Mouse (Mus musculus): ENCODE data around the gene Gm853. TPM values are rescaled to one million over a fixed set of nuclear protein-coding genes. Genes with fewer than 3 reads are reported as not detected.

Gene Gm853
- total RNA-seq, 2 experiments from 2014 or later, result 0.46 TPM; not detected in 1

DNA sequence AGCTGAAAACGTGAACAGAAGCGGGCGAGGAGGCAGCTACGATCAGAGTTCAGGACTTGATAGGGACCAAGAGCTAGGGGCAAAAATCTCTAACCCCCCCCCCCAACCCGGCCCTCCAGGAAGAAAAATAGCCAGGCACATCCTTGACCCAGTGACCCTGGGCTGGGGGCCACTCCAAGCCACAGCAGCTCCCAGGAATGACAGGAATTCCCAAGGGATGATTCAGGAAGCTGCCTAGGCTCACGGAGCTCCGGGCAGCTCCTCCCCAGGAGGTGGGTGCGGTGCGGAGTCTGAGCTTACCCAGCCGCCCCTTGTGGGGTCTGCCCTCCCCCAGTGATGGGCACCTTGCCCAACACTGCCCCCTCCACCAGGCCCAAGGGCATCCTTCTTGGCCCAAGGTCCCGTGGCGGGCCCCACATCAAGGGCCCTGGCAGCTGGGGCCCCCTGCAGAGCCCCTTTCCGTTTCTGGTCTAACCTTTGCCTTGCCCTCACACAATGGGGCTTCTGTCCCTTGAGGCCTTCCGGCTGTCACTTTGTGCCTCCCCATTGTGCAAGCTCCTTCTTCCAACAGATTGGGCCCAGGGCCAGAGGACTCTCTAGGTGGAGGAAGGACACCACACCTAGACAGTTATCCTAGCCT lies 47.0 kb downstream of the Gm853 start, which contains the start of gene Tinagl1:
Tinagl1 (minus strand) TSS at position 51 of the 640 bp plus-strand sequence.
- DNase-seq (ENCODE audit: low spot score in 2 of 2), result no peak

DNA sequence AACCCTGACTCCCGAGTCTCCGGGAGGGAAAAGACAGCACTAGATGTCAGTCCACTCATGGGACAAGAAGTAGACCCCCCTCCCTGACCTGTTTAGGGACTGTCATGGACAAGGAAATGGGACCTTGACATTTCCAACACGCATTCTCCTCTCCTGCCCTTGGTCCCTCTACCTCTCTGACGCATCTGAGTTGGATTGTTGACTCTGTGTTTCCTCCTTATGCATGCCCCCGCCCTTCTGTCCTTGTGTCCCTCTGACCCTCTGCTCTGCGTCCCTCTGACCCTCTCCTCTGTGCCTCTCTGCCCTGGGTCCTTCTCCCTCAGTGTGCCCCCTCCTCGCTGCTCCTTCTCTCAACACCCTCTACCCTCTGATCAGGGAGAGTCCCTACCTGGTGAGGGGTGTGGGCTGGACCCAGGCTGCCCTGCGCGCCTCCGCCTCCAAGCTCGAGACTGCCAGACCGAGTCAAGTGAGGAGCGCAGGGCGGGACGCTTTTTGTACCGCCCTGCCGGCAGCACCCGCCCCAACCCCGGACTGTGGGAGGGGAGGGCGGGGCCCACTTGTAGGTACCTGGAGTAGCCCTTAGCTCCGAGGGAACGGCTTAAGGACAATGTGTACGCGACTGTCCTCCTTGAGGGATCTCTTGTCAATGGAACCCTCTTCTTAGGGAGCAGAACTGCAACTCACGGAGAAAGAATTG lies 47.7 kb downstream of the Gm853 start:
- no peak for DNase-seq (ENCODE audit: low spot score in 2 of 2)

DNA sequence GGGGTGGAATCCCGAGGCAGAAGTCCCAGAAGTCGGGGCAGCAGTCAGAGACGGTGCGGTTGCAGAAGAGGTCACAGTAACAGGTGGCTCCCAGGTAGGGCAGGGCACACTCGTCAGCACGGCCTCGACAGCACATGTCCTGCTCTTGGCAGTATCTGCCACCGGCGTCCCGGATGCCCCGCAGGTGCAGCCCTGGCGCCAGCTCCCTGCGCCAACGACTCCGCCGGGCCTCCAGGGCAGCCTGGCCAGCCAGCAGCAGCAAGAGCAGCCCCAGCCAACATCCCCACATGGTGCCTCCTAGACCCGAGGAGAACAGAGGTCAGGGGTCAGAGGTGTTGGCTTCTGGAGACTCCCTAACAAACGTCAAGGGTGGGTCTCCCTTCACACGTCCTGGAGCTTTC lies 48.3 kb downstream of the Gm853 start:
- DNase-seq (ENCODE audit: low spot score in 2 of 2), result no peak

DNA sequence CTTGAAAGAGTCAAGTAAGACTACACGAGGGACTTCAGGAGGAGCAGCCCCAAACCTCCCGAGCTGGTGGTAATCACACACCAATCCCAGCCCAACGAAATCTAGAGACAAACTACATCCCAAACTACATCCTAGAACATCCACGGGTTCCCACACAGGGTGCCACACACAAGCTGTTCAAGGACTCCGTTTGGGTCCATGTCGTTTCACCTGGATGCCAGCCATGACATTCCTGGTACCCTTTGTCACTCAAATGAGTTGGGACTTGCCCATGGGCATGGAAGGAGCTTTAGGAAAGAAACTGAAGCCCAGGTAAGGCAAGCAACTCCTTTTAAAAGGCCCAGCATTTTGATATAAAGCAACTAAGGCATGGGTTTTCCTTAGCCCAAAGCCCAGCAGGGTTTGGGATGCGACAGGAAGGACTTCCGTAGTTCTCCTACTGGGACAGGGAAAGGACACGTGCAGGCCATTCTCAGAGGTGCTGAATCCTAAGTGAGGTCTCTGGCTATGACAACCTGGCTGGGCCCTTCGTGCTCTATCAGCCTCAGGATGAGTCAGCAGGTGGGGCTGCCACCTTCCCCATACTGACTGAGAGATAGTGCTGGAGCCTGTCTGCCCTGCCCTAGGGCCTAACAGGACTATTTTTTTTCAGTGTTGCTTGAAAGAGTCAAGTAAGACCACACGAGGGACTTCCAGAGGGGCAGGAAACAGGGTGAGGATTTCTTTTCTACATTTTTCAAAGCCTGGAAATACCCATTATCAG lies 49.0 kb downstream of the Gm853 start:
- DNase-seq (ENCODE audit: low spot score in 2 of 2), result no peak

DNA sequence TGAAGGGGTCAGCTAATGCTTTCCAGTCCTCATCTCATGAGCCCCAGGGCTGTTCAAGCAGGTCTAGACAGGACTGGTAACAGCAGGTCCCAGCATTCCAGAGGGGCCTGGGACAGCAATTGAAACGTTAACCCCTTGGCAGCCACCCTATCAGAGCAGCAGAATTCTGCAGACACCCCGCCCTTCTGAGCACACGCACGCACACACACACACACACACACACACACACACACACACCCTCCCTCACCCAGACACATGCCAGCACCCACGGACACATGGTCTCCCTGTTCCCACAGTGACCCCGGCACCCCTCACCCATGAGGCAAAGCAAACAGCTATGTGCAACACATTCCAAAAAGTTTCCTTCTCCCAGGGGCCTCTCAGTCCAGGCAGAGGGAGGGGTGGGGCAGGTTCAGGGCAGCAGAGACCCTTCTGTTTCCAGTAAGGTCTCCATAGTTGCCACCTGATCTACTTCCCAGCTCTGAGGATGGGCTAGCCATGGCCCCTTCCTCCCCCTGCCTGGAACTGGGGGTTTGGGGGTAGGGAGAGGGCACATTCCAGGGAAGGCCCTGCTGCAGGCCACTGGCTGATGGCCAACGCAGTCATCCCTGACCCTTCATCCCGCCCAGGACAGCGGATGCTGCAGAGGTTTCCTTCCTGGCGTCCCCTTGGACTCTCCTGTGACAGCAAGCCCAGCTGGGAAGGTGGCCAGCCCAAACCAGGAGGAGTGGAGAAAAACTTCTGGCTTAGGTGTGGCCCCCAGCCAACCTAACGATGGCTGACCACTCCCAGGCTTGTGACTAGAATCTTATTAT lies 50.0 kb downstream of the Gm853 start:
- no peak for DNase-seq (ENCODE audit: low spot score in 2 of 2)

DNA sequence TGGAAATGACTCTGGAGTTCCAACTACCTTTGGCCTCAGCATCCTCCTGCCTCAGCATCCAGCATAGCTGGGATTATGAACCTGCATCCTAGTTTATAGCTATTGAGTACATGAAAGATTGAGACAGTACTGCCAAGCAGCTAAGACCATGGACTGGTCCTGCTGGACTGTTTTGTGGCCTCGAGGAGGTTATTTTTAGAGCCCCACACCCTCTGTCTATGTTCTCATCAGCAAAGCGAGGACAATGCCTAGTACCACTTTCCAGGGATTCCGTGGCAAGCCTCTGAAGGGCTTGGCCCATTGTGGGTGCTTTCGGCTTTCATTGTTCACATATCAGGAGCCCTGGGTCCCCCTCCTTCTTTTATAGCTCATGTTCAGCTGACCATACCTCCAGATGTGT lies 51.8 kb downstream of the Gm853 start:
- no peak for DNase-seq (ENCODE audit: low spot score in 2 of 2)

DNA sequence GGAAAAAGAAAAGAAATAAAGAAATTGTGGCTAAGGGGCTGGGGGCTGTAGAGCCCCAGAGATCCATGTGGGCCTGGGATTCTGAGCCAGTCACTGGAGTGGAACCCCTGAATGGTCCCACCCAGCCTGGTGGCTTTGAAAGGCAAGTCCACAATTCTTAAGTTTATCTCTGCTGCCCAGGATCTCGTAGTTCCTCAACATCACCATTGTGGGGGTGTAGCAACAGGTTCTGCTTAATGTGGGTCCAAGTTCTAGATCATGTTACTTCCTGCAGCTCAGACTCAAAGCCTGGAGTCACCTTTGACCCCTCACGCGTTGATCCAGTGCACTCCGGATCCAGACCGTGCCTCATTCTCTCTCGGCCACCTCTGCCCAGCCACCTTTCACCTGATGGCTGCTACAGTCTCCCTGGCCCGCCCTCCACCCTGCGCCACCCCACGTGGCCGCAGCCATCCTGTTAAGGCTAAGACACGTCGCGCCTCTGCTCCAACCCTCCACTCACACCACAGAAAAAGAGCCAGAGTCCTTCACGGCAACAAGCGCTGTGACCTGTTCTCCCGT lies 52.7 kb downstream of the Gm853 start:
- no peak for DNase-seq (ENCODE audit: low spot score in 2 of 2)

DNA sequence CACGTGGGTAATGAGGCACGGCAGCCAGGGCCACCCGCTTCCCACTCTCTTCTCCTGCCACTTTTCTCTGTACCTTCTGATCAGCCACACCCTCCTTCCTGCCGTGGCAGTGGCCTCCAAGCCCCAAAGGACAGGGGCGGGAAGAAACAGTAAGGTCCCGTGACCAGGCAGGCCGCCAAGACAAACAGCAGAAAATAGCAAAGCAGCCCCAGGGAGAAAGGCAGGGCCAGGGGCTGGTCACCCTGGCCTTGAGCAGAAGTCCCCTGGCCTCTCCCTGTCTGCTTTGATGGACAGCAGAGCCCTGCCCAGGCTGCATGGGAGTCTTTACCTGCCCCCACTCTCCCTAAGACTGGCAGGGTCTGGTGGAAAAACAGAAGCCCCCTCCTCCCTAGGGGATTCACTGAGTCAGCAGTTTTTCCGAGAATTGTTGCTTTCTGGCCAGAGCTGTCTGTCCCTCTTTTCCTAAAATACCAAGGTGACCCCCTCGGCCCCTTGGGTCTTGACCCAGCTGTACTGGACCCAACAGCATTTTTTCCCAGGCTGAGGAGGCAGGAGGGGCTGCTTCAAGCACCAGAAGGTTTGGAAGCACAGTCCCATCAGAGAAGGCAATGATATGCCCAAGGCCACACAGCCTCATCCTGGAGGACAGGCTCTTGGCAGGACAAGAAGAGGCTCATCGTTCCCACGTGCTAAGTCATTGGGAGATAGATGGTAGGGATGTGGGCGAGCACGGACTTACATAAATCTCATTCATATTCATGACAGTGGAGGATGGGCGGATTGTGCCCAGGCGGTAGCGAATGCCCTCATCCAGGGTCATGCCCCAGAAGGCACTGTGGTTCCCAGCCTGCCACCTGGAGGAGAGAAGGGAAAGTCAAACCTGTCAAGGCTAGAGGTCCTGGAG lies 53.7 kb downstream of the Gm853 start:
- DNase-seq (ENCODE audit: low spot score in 2 of 2), result no peak

DNA sequence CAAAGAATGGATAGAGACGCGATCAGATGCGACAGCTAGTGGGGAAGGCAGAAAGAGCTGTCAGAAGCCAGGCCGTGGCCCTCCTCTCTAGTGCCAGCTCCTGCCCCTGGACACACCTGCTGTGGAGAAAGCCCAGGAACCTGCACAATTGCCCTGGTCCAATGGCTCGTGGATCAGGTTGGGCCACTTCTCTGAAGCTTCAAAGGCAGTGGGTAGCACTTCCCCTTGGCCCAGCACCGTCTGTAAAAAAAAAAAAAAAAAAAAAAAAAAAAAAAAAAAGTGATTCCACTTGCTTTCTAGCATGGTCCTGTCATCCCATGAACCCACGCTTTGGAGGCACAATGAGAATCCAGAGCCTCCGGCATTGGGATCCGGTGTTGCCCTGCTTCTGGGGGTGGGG lies 54.4 kb downstream of the Gm853 start:
- no peak for DNase-seq (ENCODE audit: low spot score in 2 of 2)

DNA sequence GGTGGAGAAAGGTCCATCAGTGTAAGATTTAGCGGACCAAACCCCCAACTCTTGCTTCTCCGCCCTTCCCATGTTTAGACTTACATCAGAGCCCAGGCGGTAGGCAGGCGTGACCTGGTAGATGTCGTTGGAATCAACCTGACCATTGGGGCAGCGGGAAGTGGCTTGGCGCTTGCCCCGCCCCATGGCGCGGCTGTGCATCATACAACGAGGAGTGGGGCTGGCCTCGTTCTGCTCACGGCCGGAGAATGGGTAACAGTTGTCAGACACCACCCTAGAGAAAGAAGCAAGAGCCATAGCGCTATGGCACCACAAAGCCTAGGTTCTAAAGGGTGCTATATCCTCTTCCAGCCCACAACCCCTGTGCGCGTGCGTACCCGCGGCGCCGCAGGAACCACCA lies 54.9 kb downstream of the Gm853 start:
- DNase-seq (ENCODE audit: low spot score in 2 of 2), result no peak

DNA sequence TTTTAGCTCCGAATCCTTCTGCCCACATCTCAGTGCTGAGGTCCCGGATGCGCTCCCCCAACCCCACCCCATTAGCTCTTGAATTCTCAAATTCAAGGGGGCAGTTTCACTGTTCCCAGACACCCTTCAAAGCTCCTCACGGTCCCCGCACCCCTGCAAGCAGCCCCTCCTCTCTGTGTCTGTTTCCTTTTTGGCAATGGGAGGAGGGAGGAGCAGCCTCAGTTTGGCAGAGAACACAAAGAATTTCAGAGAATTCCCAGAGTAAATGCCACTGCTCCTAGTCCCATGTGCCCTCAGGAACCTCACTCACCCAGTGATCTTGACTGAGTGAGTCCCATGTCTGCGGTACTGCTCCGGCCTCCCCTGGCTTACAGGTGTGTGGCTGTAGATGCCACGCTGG lies 55.6 kb downstream of the Gm853 start:
- DNase-seq (ENCODE audit: low spot score in 2 of 2), result no peak

DNA sequence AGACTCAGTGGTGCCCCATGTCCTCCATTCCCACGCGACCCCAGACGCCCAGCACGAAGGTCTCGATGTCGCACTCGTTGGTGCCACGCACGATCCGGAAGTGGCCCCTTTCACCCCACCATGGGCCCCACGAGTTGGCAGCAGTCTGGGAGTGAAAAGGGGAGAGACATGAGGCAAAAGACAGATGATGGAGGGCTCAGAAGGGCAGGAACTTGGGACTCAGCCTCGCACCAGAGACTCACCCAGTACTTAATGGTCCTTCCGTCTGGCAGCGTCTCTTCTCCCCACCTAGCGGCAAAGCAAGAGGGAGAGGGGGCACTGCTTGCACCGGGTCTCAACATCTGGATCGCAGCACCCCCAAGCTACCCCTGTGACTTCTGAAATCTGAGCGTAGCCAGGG lies 56.1 kb downstream of the Gm853 start:
- no peak for DNase-seq (ENCODE audit: low spot score in 2 of 2)

DNA sequence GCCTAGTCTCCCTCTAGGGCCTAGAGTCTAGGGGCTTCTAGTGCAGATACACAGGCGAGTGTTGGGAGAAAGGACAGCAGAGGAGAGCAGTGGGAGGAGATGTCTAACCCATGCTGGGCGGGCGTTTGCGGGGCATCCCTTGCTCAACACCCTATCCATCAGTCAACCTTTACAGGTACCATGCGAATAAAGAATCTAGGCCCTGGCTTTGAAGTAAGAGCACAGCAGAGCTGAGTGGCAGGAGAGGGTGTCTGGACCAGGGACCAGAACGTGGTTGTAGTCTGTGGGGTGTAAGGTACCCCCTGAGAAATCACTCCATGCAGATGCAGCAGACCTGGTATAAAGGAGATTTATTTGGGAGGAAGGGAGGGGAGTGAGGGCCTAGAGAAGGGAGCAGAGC lies 58.1 kb downstream of the Gm853 start:
- DNase-seq (ENCODE audit: low spot score in 2 of 2), result no peak

DNA sequence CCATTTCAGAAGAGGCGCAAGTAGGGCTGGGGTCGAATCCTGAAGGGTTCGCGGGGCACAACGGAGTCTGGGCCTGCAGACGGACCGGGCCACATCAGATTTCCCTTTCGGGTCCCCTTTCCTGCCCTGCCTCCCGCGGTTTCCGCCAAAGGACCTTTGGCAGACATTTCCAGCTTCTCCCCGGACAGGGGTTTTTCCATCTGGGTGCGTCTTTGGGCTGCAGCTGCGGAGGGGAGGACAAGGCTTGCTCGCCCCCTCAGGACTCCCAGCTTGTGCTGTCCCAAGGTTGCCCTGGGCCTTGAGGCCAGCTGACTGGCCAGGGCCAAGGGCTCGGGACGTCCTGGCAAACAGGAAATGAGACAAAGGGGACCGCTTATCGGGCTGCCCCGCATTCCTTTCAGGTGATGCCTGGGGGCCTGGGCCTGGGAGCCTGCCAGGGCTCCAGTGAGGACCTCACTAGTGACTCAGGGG lies 58.8 kb downstream of the Gm853 start:
- DNase-seq (ENCODE audit: low spot score in 2 of 2), result no peak

DNA sequence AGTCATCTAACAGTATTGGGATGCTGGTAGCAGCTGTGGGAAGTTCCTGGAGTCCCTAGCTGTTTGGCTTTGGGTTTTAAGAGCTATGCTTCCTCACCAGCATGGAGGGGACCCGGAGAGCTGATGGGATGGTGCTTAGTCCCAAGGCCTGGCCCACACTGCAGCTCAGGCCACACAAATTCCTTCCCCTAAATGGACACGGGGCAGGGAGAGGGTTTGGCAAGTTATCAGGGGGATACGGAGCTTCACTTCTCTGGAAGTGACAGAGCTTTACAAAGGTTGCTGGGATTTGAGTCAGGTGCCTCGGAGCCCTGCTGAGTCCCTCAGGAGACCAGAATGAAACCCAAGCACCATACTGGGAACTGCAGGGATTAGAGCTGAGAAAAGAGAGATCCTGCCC lies 60.9 kb downstream of the Gm853 start:
- no peak for DNase-seq (ENCODE audit: low spot score in 2 of 2)

Other genes starting within 250 kb of the Gm853 start
- 100 to 1,000 TPM; 451 to 472 TPM for gene Adgrb2, start 237.5 kb downstream of the Gm853 start, total RNA-seq (2021)
- gene Col16a1, start 174.6 kb downstream of the Gm853 start, total RNA-seq (2021), result 10 to 100 TPM; 11.4 to 16.2 TPM
- gene Pef1, start 119.8 kb downstream of the Gm853 start, total RNA-seq (2021), result 10 to 100 TPM; 46.5 to 46.6 TPM
- 10 to 100 TPM; 10.2 to 10.9 TPM for gene Hcrtr1, start 83.0 kb downstream of the Gm853 start, total RNA-seq (2021)
- gene Tinagl1, start 47.3 kb downstream of the Gm853 start, total RNA-seq (2021), result 1 to 10 TPM; 3.3 to 5.5 TPM
- 1 to 10 TPM; 7.9 to 9.6 TPM for gene Serinc2, start 56.8 kb upstream of the Gm853 start, total RNA-seq (2021)
- gene Fabp3, start 86.2 kb upstream of the Gm853 start, total RNA-seq (2021), result 100 to 1,000 TPM; 137 to 138 TPM
- 1 to 10 TPM; 1.5 to 2.6 TPM for gene Gm10570, start 86.3 kb upstream of the Gm853 start, total RNA-seq (2021)
- 10 to 100 TPM; 64.8 to 70.9 TPM for gene Zcchc17, start 137.5 kb upstream of the Gm853 start, total RNA-seq (2021)
- gene Snrnp40, start 137.7 kb upstream of the Gm853 start, total RNA-seq (2021), result 10 to 100 TPM; 31.8 to 34.2 TPM

All from layer of hippocampus, postnatal 14 days (tissue).